Mouse (Mus musculus) heart, postnatal 0 days (tissue): ENCODE data around the gene Slc24a4. TPM values are rescaled to one million over a fixed set of nuclear protein-coding genes. Genes with fewer than 3 reads are reported as not detected.

Experiments used
- ATAC-seq: fragments of 200-750 bp; cut with Nextera tagmentation; 2 replicates; pipeline ENCODE4 v1.8.0; 2017; ENCODE audit warnings: low read depth, moderate number of reproducible peaks, moderate library complexity; ENCODE audit not compliant: insufficient read depth
- DNase-seq: peaks from one replicate; pipeline ENCODE4 v3.0.0-alpha.2; 2016; ENCODE audit warnings: low spot score
- H3K27ac ChIP-seq: fragments of 300-500 bp; sonication (generic); 2 replicates; pipeline ENCODE4 v1.5.1; 2014; ENCODE audit warnings: low read depth, mild to moderate bottlenecking
- H3K27me3 ChIP-seq: fragments of 300-500 bp; sonication (generic); 2 replicates; pipeline ENCODE4 v1.6.1; 2014; ENCODE audit warnings: low read length, mixed read lengths; ENCODE audit not compliant: control insufficient read depth, insufficient read depth
- H3K36me3 ChIP-seq: fragments of 300-500 bp; sonication (generic); replicated peaks from 2 replicates; pipeline ENCODE4 v1.6.1; 2014; ENCODE audit warnings: low read length, mixed read lengths; ENCODE audit not compliant: control insufficient read depth, insufficient read depth
- H3K4me1 ChIP-seq: fragments of 300-500 bp; sonication (generic); 2 replicates; pipeline ENCODE4 v1.6.1; 2014; ENCODE audit warnings: antibody characterized with exemption; ENCODE audit not compliant: control insufficient read depth, insufficient read depth
- H3K4me2 ChIP-seq: fragments of 300-500 bp; sonication (generic); 2 replicates; pipeline ENCODE4 v1.6.1; 2014; ENCODE audit warnings: low read depth, mild to moderate bottlenecking, low read length, moderate library complexity
- H3K4me3 ChIP-seq: fragments of 300-500 bp; sonication (generic); 2 replicates; pipeline ENCODE4 v1.5.1; 2014; ENCODE audit warnings: low read depth, low read length
- H3K9ac ChIP-seq: fragments of 300-500 bp; sonication (generic); replicated peaks from 2 replicates; pipeline ENCODE4 v1.6.1; 2014; ENCODE audit warnings: low read depth, low read length, mixed read lengths
- H3K9me3 ChIP-seq: fragments of 300-500 bp; sonication (generic); replicated peaks from 2 replicates; pipeline ENCODE4 v1.6.1; 2016; ENCODE audit warnings: low read length; ENCODE audit not compliant: control insufficient read depth
- CTCF ChIP-seq: IDR thresholded peaks from 2 replicates; pipeline ENCODE4 v1.5.1; 2016; ENCODE audit warnings: antibody characterized with exemption, control low read depth, low read depth
- EP300 ChIP-seq: IDR thresholded peaks from 2 replicates; pipeline ENCODE4 v1.6.1; 2016; ENCODE audit warnings: antibody characterized with exemption, low read depth
- WGBS: fragments of 180-500 bp; shearing (Covaris S2); extraction: QIAGEN DNeasy Blood & Tissue Kit; methylation state at CpG from one replicate; pipeline ENCODE4 v1.1.7; 2014; 5-methylcytosine and 5-hydroxymethylcytosine counted together
- polyA plus RNA-seq: library from polyadenylated mRNA; unstranded; fragments of >200 nt; fragmentation: Nextera tagmentation; extraction: Ambion mirVana; gene quantifications from 2 replicates; pipeline ENCODE4 v1.2.1, GENCODE M21; 2015
- total RNA-seq: library from RNA; depleted of rRNA; stranded (reverse); fragments of >200 nt; gene quantifications from 2 replicates; pipeline ENCODE4 v1.2.3, GENCODE M21; 2014; ENCODE audit warnings: low replicate concordance; rRNA removed

Gene Slc24a4
- total and polyA plus RNA-seq, 2 experiments from 2014 or later: 0.99 to 2.2 TPM

DNA sequence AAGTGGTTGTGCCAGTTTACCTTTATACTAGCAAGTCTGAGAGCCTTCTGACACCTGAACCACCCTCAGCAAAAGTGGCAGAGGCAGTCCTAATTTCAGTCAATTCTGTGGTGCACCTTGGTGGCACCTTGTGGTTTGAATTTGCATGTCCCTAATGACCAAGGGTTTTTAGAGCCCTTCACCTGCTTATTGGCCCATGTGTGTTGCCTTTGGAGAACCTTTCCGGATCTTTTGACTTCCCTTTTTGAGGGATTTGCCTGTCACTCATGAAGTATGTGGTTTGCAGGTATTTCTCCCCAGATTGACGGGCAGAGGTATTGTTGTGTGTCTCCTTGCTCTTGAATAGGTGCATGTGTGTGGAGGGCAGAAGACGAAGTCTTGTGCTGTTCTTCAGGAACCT is 181.7 kb downstream of the Slc24a4 start:
- Histone ChIP-seq H3K4me2 (no peak overlapping the region), H3K9ac (no peak overlapping the region), H3K36me3 (peaks cover 16% of the 10 kb centered on the region; the same call in 1 of the 2 replicates), H3K4me3 (no peak overlapping the region), H3K9me3 (no peaks in the 10 kb centered on the region), H3K4me1 (peaks cover 24% of the 10 kb centered on the region), H3K27ac (no peak overlapping the region), H3K27me3 (no peaks in the 10 kb centered on the region)
- no peak for TF ChIP-seq EP300
- TF ChIP-seq CTCF: no peak
- WGBS: 93% methylated on average over 3 of the region's 3 CpGs
- ATAC-seq (no peak), DNase-seq (no peak)

DNA sequence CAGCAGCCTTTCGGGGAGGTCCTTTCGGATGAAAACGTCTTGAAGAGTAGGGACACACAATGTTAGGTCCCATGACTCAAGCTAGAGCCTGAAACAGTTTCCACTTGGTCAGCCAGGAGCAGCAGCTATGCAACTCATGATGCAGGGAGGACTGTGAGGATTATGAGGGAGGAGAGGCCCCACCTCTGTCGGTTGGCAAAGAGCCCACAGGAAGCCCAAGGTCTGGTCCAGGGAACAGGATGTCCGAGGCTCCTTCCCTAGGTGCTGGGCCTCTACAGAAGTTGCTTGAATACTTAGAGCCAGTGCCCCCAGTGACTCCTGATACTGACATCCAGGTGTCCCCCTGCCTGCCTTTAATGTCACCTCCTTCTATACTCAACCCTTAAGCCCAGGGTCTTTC is 182.9 kb downstream of the Slc24a4 start:
- no peak overlapping the region for H3K27ac ChIP-seq
- no peaks in the 10 kb centered on the region for H3K27me3 ChIP-seq
- ATAC-seq (no peak), DNase-seq (no peak)
- H3K9ac ChIP-seq: no peak overlapping the region
- 61% methylated on average over 5 of the region's 5 CpGs for WGBS
- no peak overlapping the region for H3K4me2 ChIP-seq
- H3K9me3 ChIP-seq: no peaks in the 10 kb centered on the region
- TF ChIP-seq EP300: no peak
- no peak for TF ChIP-seq CTCF
- peaks cover 20% of the 10 kb centered on the region; the same call in 1 of the 2 replicates for H3K36me3 ChIP-seq
- peaks cover 24% of the 10 kb centered on the region for H3K4me1 ChIP-seq
- H3K4me3 ChIP-seq: no peak overlapping the region

Other genes with a start within 250 kb of the Slc24a4 start
- 9.8 and 23.4 TPM in 2 replicates for gene Trip11, start 215.5 kb upstream of the Slc24a4 start, total RNA-seq
- gene Trip11, start 215.5 kb upstream of the Slc24a4 start, polyA plus RNA-seq: 19.7 and 20.7 TPM in 2 replicates
- gene Atxn3, start 170.5 kb upstream of the Slc24a4 start, total RNA-seq: 8.4 and 15.8 TPM in 2 replicates
- gene Atxn3, start 170.5 kb upstream of the Slc24a4 start, polyA plus RNA-seq: 6.8 and 7.2 TPM in 2 replicates
- gene Cpsf2, start 152.7 kb upstream of the Slc24a4 start, total RNA-seq: 12.2 and 12.4 TPM in 2 replicates
- gene Cpsf2, start 152.7 kb upstream of the Slc24a4 start, polyA plus RNA-seq: 13.6 and 15.3 TPM in 2 replicates
- gene Rin3, start 154.3 kb downstream of the Slc24a4 start, total RNA-seq: 11.6 and 13.4 TPM in 2 replicates
- gene Rin3, start 154.3 kb downstream of the Slc24a4 start, polyA plus RNA-seq: 4.6 TPM in 2 replicates